Mouse (Mus musculus) neural tube, embryonic 15.5 days (tissue): Measurements from ENCODE around the gene Vangl1. TPM values are rescaled to one million over a fixed set of nuclear protein-coding genes. Genes with fewer than 3 reads are reported as not detected.
"Not testable (repeated sequence)": the region's sequence is repeated elsewhere in the genome, so short reads cannot be mapped to it uniquely, and the experiment has no call there.

Source experiments
- ATAC-seq: fragments of 200-750 bp; cut with Nextera tagmentation; 2 replicates; pipeline ENCODE4 v1.8.0; 2017; ENCODE audit warnings: mild to moderate bottlenecking, moderate TSS enrichment, moderate library complexity; ENCODE audit not compliant: low FRiP score
- H3K27ac ChIP-seq: fragments of 300-500 bp; sonication (generic); replicated peaks from 2 replicates; pipeline ENCODE4 v1.5.1; 2015; ENCODE audit warnings: mild to moderate bottlenecking, inconsistent platforms
- H3K27me3 ChIP-seq: fragments of 300-500 bp; sonication (generic); replicated peaks from 2 replicates; pipeline ENCODE4 v1.6.1; 2015; ENCODE audit warnings: inconsistent platforms
- H3K36me3 ChIP-seq: fragments of 300-500 bp; sonication (generic); 2 replicates; pipeline ENCODE4 v1.6.1; 2015; ENCODE audit warnings: inconsistent platforms
- H3K4me1 ChIP-seq: fragments of 300-500 bp; sonication (generic); 2 replicates; pipeline ENCODE4 v1.6.1; 2015; ENCODE audit warnings: inconsistent platforms
- H3K4me2 ChIP-seq: fragments of 300-500 bp; sonication (generic); 2 replicates; pipeline ENCODE4 v1.6.1; 2015; ENCODE audit warnings: inconsistent platforms, mild to moderate bottlenecking, moderate library complexity
- H3K4me3 ChIP-seq: fragments of 300-500 bp; sonication (generic); replicated peaks from 2 replicates; pipeline ENCODE4 v1.5.1; 2015; ENCODE audit warnings: mild to moderate bottlenecking, inconsistent platforms
- H3K9ac ChIP-seq: fragments of 300-500 bp; sonication (generic); replicated peaks from 2 replicates; pipeline ENCODE4 v1.6.1; 2015; ENCODE audit warnings: mild to moderate bottlenecking, inconsistent platforms
- H3K9me3 ChIP-seq: fragments of 300-500 bp; sonication (generic); replicated peaks from 2 replicates; pipeline ENCODE4 v1.6.1; 2016; ENCODE audit warnings: inconsistent platforms
- WGBS: fragments of 180-500 bp; shearing (Covaris S2); methylation state at CpG from one replicate; pipeline ENCODE4 v1.1.7; 2015; ENCODE audit warnings: mixed read lengths; 5-methylcytosine and 5-hydroxymethylcytosine counted together
- polyA plus RNA-seq: library from polyadenylated mRNA; unstranded; fragments of >200 nt; fragmentation: Nextera tagmentation; extraction: Ambion mirVana; gene quantifications from 2 replicates; pipeline ENCODE4 v1.2.1, GENCODE M21; 2015

Vangl1 gene
- polyA plus RNA-seq, 1 experiment from 2014 or later: 9.0 TPM

DNA sequence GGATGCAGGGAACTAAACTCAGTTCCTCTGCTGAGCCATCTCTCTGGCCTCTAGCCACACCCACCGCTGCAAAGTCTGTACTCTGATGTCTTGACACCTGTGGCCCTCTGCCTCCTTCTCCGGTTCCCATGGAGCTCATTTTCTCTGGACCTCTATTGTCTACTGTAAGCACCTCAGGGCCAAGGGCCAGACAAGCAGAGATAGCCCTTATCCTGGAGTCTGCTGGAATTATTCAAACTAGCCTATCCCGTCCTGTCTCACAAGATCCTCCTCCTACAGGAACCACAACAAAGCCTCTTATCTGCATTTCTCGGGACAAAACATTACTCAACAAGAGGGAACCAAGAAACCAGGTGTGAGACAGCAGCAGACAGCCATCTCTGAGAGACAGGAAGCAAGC is 9.8 kb upstream of the Vangl1 start:
- WGBS: 63% methylated on average over 4 of the region's 4 CpGs
- no peaks in the 10 kb centered on the region for H3K4me1 ChIP-seq
- no peaks in the 10 kb centered on the region for H3K36me3 ChIP-seq
- no peaks in the 10 kb centered on the region for H3K9me3 ChIP-seq
- no peak overlapping the region for H3K27ac ChIP-seq
- H3K4me3 ChIP-seq: no peak overlapping the region
- no peak for ATAC-seq
- H3K9ac ChIP-seq: no peak overlapping the region
- H3K4me2 ChIP-seq: no peak overlapping the region
- no peaks in the 10 kb centered on the region for H3K27me3 ChIP-seq

DNA sequence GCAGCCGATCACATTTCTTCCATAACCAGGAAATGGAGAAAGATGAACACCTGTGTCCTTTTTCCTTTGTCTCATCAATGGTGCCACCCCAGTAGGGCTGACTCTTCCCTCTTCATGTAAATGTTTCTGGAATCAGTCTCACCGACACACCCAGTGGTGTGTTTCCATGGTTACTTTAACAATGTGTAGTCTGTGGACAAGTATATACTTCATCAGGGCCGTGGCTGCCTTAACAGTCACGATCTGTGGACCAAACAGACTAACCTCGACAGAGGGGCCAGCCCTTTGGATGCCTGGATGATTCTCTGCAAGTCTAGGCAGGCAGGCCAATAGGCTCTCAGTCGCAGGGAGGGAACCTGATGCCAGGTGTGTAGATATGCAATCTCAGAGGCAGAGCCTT is 8.4 kb upstream of the Vangl1 start:
- 50% methylated on average over 6 of the region's 6 CpGs for WGBS
- no peaks in the 10 kb centered on the region for H3K4me1 ChIP-seq
- no peak overlapping the region for H3K4me2 ChIP-seq
- no peak overlapping the region for H3K9ac ChIP-seq
- no peak for ATAC-seq
- no peak overlapping the region for H3K27ac ChIP-seq
- no peaks in the 10 kb centered on the region for H3K36me3 ChIP-seq
- H3K4me3 ChIP-seq: no peak overlapping the region
- H3K9me3 ChIP-seq: no peaks in the 10 kb centered on the region
- H3K27me3 ChIP-seq: 0 out of 2 replicates have a peak, but pooled peaks cover 2% of the 10 kb centered on the region

DNA sequence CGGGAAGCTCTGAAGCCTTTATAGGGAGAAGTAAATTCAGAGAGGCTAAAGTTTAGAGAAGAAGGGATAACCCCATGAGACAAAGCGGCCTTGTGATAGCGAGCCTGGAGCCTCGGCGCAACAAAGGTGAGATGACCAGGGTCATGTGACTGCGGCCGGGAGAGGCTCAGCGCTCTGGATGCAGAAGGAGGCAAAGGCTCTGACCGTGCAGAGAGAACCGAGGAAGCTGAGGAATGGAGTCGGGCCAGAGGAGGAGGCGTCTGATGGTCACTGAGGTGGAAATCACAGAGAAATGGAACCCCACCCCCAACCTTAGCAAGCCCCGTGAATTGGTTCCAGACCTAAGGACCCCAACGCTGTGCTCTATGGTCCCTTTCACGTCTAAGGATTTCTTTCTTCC is 7.8 kb upstream of the Vangl1 start:
- no peak overlapping the region for H3K9ac ChIP-seq
- H3K36me3 ChIP-seq: no peaks in the 10 kb centered on the region
- no peak overlapping the region for H3K4me2 ChIP-seq
- 0 out of 2 replicates have a peak, but pooled peaks cover 2% of the 10 kb centered on the region for H3K27me3 ChIP-seq
- no peak overlapping the region for H3K4me3 ChIP-seq
- ATAC-seq: no peak
- no peaks in the 10 kb centered on the region for H3K4me1 ChIP-seq
- no peak overlapping the region for H3K27ac ChIP-seq
- WGBS: 89% methylated on average over 15 of the region's 15 CpGs
- no peaks in the 10 kb centered on the region for H3K9me3 ChIP-seq

DNA sequence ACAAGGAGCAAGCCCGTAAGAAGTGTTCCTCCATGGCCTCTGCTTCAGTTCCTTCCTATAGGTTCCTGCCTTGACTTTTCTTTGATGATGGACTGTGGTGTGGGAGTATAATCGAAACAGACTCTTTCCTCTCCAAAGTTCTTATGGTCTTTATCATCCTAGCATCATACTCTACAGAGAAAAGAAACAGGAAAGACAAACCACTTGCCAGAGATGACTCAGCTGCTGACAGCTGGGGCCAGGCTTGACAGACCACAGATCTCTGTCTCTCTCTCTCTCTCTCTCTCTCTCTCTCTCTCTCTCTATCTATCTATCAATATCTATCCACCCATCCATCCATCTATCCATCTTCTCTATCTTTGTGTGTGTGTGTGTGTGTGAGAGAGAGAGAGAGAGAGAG is 6.8 kb upstream of the Vangl1 start:
- Histone ChIP-seq H3K36me3 (no peaks in the 10 kb centered on the region), H3K9ac (no peak overlapping the region), H3K9me3 (no peaks in the 10 kb centered on the region), H3K4me2 (no peak overlapping the region), H3K27ac (no peak overlapping the region), H3K4me1 (no peaks in the 10 kb centered on the region), H3K4me3 (no peak overlapping the region), H3K27me3 (peaks cover 8% of the 10 kb centered on the region; the same call in 1 of the 2 replicates)
- ATAC-seq: no peak
- WGBS: 88% methylated on average over 2 of the region's 2 CpGs

DNA sequence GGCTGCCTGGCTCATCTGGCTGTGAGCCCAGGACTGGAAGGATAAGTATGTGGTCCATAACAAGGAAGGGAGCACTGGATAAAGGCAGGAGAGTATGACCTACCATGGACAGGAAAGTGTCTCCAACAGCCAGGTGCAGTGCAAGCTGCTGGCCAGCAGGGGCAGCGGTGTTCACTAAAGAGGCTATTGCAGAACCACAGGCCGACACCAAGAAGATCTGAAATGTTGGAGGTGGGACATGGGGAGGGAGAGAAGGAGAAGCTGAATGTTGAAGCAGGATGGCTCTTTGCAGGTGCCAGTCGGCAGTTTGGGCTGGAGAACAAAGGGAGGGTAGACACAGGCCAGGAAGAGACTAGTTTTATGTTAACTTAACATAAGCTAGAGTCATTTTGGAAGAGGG is 6.3 kb upstream of the Vangl1 start:
- ATAC-seq: no peak
- Histone ChIP-seq H3K4me1 (peaks cover 1% of the 10 kb centered on the region), H3K4me2 (no peak overlapping the region), H3K27me3 (peaks cover 13% of the 10 kb centered on the region; the same call in 1 of the 2 replicates), H3K9ac (no peak overlapping the region), H3K36me3 (no peaks in the 10 kb centered on the region), H3K9me3 (no peaks in the 10 kb centered on the region), H3K4me3 (no peak overlapping the region), H3K27ac (no peak overlapping the region)
- WGBS: 73% methylated on average over 3 of the region's 3 CpGs

DNA sequence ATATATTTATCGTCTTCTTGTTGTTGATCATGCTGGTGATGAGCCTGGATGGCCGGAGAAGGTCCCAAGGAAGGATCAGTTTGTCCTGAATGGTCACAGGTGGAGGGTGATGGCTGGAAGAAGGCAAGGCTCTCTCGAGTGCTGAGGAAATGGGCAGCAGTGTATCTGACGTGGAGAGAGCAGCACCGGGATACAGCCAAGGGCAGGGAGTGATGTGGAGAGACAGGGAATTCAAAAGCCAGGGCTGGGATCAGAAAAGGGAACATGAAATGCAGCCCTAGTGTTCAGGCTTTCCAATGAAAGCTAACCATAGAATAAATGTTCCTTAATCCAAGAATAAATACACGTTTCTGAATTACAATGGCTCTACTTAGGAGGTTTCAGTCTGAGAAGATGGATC is 4.4 kb upstream of the Vangl1 start:
- Histone ChIP-seq H3K27me3 (peaks cover 17% of the 10 kb centered on the region; the same call in 1 of the 2 replicates), H3K4me1 (peaks cover 17% of the 10 kb centered on the region), H3K4me2 (no peak overlapping the region), H3K9ac (no peak overlapping the region), H3K9me3 (no peaks in the 10 kb centered on the region), H3K36me3 (no peaks in the 10 kb centered on the region), H3K27ac (no peak overlapping the region), H3K4me3 (no peak overlapping the region)
- no peak for ATAC-seq
- WGBS: 86% methylated on average over 6 of the region's 6 CpGs

DNA sequence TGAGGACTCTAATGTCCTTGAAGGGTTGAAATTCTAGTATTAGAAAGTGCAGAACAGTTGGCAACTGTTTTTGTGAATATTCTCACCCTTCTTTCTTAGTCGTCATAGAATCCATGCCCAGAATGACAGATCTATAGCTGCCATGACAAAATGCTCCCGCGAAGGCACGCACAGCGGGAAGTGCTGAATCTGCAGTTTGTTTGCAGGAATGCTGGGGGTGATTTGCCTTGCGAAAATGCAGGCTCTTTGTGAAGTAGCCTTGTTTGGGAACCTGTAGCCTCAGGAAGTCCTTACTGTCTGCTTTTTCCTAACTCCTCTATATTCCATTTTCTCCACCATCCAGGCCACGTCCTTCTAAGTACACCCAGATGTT is 951 bp upstream of the Vangl1 start:
- H3K27ac ChIP-seq: peak overlapping the region; percentile 61; the same call in 1 of the 2 replicates
- no peak for ATAC-seq
- peaks cover 30% of the 10 kb centered on the region for H3K4me1 ChIP-seq
- peak overlapping the region; percentile 99 for H3K4me2 ChIP-seq
- H3K4me3 ChIP-seq: peak overlapping the region; percentile 67
- H3K27me3 ChIP-seq: peaks cover 35% of the 10 kb centered on the region
- WGBS: 6% methylated on average over 7 of the region's 7 CpGs
- no peaks in the 10 kb centered on the region for H3K36me3 ChIP-seq
- no peak overlapping the region for H3K9ac ChIP-seq
- H3K9me3 ChIP-seq: no peaks in the 10 kb centered on the region

DNA sequence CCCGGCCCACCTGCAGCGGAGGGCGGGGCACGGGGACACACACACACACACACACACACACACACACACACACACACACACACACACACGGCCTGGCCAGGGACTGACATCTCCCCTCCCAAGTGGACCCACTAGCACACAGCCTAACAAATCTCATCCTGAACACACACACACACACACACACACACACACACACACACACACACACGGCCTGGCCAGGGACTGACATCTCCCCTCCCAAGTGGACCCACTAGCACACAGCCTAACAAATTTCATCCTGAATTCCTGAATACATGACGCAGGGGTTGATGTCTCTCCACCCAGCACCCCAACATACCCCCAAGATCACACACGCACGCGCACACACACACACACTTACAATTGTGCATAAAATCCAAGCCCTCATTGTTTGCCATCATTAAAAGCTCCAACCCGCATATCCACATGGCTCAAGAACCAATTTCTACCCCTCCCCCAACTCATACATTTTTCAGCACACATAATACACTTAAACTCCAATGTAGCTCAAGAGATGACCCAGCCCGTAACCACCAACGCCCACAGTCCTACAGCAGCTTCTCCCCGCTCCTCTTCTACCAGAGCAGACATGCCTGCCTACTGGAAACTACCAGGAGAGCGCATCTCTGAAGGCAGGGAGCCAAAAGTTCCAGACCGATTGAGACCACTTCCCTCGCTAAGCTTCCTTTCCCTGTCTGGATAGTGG is 403 bp upstream of the Vangl1 start:
- Histone ChIP-seq H3K27me3 (peaks cover 38% of the 10 kb centered on the region), H3K27ac (peak overlapping the region; percentile 78), H3K4me2 (peak overlapping the region; percentile 99), H3K4me1 (peaks cover 35% of the 10 kb centered on the region), H3K9ac (peak overlapping the region; percentile 68; the same call in 1 of the 2 replicates), H3K4me3 (peak overlapping the region; percentile 67)
- 10% methylated on average over 15 of the region's 17 CpGs for WGBS
- H3K36me3 ChIP-seq, H3K9me3 ChIP-seq: not testable (repeated sequence)
- peak; percentile 60 for ATAC-seq

DNA sequence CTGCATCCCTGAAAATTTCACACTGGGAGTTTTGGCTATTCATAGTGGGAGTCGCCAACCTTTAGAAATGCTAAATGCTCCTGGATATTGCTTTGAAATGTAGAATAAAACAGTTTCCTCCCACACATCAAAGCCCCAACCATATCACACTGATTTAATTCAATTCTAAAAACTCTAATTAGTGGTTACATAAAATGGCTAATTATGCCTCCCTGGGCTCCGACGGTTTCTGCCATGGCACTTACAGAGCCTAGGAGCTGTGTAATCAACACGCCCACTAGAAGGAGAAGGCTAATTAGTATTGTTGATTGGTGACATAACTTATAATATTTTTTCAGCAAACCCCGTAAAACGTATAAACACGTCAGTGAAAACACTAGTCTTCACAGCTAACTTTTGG is 1.4 kb downstream of the Vangl1 start:
- Histone ChIP-seq H3K4me2 (peak overlapping the region; percentile 99), H3K9ac (no peak overlapping the region), H3K4me1 (peaks cover 48% of the 10 kb centered on the region), H3K9me3 (no peaks in the 10 kb centered on the region), H3K4me3 (peak overlapping the region; percentile 67), H3K27me3 (peaks cover 41% of the 10 kb centered on the region), H3K27ac (no peak overlapping the region), H3K36me3 (no peaks in the 10 kb centered on the region)
- ATAC-seq: no peak
- WGBS: 5% methylated on average over 7 of the region's 7 CpGs

DNA sequence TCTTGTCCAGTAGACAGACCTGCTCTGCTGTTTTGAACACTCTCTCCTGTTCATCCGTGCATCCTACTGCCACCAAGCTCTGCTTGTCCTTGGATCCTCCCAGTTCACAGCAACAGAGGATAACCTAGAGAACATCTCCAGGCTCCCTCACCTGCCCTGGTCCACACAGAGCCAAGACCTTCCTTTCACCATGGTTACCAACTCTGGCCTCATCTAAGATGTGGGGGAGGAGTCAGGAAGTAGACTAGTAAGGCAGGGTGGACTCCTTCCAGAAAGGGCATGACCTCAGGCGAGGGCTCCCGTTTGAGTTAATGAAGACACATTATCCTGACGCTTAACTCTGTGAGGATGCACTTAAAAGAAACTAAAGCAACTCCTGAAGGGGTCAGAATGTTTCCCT is 4.5 kb downstream of the Vangl1 start:
- peaks cover 67% of the 10 kb centered on the region for H3K4me1 ChIP-seq
- H3K9me3 ChIP-seq: no peaks in the 10 kb centered on the region
- no peak overlapping the region for H3K4me2 ChIP-seq
- H3K4me3 ChIP-seq: no peak overlapping the region
- WGBS: 30% methylated on average over 4 of the region's 4 CpGs
- peaks cover 35% of the 10 kb centered on the region for H3K27me3 ChIP-seq
- H3K27ac ChIP-seq: no peak overlapping the region
- H3K36me3 ChIP-seq: no peaks in the 10 kb centered on the region
- H3K9ac ChIP-seq: no peak overlapping the region
- ATAC-seq: no peak

DNA sequence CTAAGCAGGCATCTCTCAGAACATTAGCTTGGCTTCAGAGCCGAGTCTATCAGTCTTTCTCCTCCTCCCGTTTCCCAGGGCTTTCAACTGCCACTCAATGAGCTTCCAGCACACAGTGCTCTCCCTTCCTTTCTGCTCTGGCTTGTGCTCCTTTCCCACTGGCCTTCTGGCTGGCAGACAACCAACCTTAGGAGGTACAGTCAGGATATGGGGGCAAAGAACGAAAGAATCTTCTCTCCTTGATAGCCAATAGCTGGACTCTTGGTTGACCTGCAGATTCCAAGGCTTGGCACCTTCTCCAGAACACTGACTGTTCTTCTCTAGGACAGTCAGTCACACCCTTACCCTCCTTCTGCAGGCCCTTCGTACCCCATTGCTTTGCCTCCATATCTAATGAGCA is 5.3 kb downstream of the Vangl1 start:
- no peak overlapping the region; the same call in 1 of the 2 replicates for H3K4me2 ChIP-seq
- ATAC-seq: no peak
- 60% methylated on average over 4 of the region's 4 CpGs for WGBS
- peaks cover 35% of the 10 kb centered on the region for H3K27me3 ChIP-seq
- H3K4me1 ChIP-seq: peaks cover 71% of the 10 kb centered on the region
- no peaks in the 10 kb centered on the region for H3K9me3 ChIP-seq
- H3K27ac ChIP-seq: no peak overlapping the region
- no peaks in the 10 kb centered on the region for H3K36me3 ChIP-seq
- no peak overlapping the region for H3K9ac ChIP-seq
- no peak overlapping the region for H3K4me3 ChIP-seq

DNA sequence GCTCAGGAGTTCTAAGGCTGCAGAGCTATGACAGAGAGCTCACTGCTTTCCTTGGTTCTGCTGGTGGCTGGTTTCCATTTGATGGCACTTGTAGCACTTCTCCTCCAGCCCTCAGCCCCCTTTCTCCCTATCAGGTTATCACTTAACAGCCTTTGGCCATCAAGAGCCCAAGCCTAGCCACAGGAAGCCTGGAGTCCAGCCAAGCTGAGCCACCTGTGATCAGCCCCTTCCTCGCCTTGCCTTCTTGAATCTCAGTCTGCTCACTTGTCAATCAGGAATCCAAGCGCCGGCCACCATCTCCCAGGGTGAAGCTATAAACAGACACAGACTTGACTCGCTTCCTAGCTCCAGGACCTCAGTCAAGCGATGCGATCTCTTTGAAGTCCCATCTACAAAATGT is 6.0 kb downstream of the Vangl1 start:
- Histone ChIP-seq H3K36me3 (no peaks in the 10 kb centered on the region), H3K9ac (no peak overlapping the region), H3K4me3 (no peak overlapping the region), H3K27me3 (peaks cover 32% of the 10 kb centered on the region), H3K27ac (no peak overlapping the region), H3K4me1 (peaks cover 71% of the 10 kb centered on the region), H3K9me3 (no peaks in the 10 kb centered on the region), H3K4me2 (no peak overlapping the region)
- 46% methylated on average over 6 of the region's 6 CpGs for WGBS
- no peak for ATAC-seq
